Mouse (Mus musculus) lung, adult 2 months (tissue): ENCODE results near the gene Cracr2b.

Experiments
- CTCF ChIP-seq: fragments of 200-500 bp; IDR thresholded peaks from 2 replicates; pipeline ENCODE4 v1.5.1; 2011; ENCODE audit warnings: mild to moderate bottlenecking, low read length, control low read depth; ENCODE audit not compliant: insufficient read depth
- POLR2A ChIP-seq: fragments of 200-500 bp; IDR thresholded peaks from 2 replicates; pipeline ENCODE4 v1.6.1; 2011; ENCODE audit warnings: low read depth, mild to moderate bottlenecking, control low read depth, low read length, borderline replicate concordance; ENCODE audit errors: extremely low read depth

DNA sequence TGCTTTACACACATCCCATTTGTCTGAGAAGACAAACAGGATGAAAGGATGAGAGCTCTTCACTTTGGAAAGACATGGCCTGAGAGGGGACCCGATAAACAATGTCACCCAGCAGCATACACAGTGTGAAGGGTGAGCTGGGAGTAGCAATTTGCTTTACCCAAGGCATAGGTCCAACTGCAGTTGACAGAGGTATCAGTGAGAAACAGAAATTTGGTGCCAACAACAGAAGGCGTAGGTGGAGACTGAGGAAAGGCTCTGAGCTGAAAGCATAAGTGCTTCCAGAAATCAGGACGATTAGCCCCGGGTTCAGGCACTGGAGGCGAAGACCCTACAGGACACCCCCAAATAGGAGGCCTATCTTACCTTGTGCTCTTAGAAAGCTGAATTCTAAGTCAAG is 49.3 kb downstream of the Cracr2b start:
- TF ChIP-seq CTCF (no peak), POLR2A (no peak)
